Mouse (Mus musculus) midbrain, embryonic 14.5 days (tissue): ENCODE results near the gene Col6a2. TPM values are rescaled to one million over a fixed set of nuclear protein-coding genes. Genes with fewer than 3 reads are reported as not detected.

Source experiments
- ATAC-seq: fragments of 200-750 bp; cut with Nextera tagmentation; 2 replicates; pipeline ENCODE4 v1.8.0; 2017; ENCODE audit warnings: moderate number of reproducible peaks, moderate library complexity; ENCODE audit not compliant: low FRiP score, low TSS enrichment
- DNase-seq: peaks from one replicate; pipeline ENCODE4 v3.0.0-alpha.2; 2015
- H3K27ac ChIP-seq: fragments of 300-500 bp; sonication (generic); replicated peaks from 2 replicates; pipeline ENCODE4 v1.5.1; 2014; ENCODE audit warnings: mild to moderate bottlenecking, low read depth, low read length, moderate library complexity
- H3K27me3 ChIP-seq: fragments of 300-500 bp; sonication (generic); 2 replicates; pipeline ENCODE4 v1.6.1; 2014; ENCODE audit warnings: low read length, control low read depth, mixed read lengths; ENCODE audit not compliant: control insufficient read depth, insufficient read depth
- H3K36me3 ChIP-seq: fragments of 300-500 bp; sonication (generic); 2 replicates; pipeline ENCODE4 v1.6.1; 2014; ENCODE audit warnings: low read length, control low read depth; ENCODE audit not compliant: control insufficient read depth, insufficient read depth
- H3K4me1 ChIP-seq: fragments of 300-500 bp; sonication (generic); 2 replicates; pipeline ENCODE4 v1.6.1; 2014; ENCODE audit warnings: mild to moderate bottlenecking, antibody characterized with exemption, low read length, control low read depth; ENCODE audit not compliant: control insufficient read depth, insufficient read depth
- H3K4me2 ChIP-seq: fragments of 300-500 bp; sonication (generic); 2 replicates; pipeline ENCODE4 v1.6.1; 2014; ENCODE audit warnings: mild to moderate bottlenecking, low read length, moderate library complexity
- H3K4me3 ChIP-seq: fragments of 300-500 bp; sonication (generic); replicated peaks from 2 replicates; pipeline ENCODE4 v1.5.1; 2014; ENCODE audit warnings: low read depth, low read length
- H3K9ac ChIP-seq: fragments of 300-500 bp; sonication (generic); replicated peaks from 2 replicates; pipeline ENCODE4 v1.6.1; 2014; ENCODE audit warnings: mild to moderate bottlenecking, low read length, moderate library complexity
- H3K9me3 ChIP-seq: fragments of 300-500 bp; sonication (generic); 2 replicates; pipeline ENCODE4 v1.6.1; 2016; ENCODE audit warnings: low read length, control low read depth, mixed read lengths; ENCODE audit not compliant: control insufficient read depth
- WGBS: fragments of 180-500 bp; shearing (Covaris S2); extraction: QIAGEN DNeasy Blood & Tissue Kit; methylation state at CpG from one replicate; pipeline ENCODE4 v1.1.7; 2014; 5-methylcytosine and 5-hydroxymethylcytosine counted together
- polyA plus RNA-seq: library from polyadenylated mRNA; unstranded; fragments of >200 nt; fragmentation: Nextera tagmentation; extraction: Ambion mirVana; gene quantifications from 2 replicates; pipeline ENCODE4 v1.2.1, GENCODE M21; 2014

Col6a2 gene
- polyA plus RNA-seq, 1 experiment from 2014 or later: 11.4 TPM

DNA sequence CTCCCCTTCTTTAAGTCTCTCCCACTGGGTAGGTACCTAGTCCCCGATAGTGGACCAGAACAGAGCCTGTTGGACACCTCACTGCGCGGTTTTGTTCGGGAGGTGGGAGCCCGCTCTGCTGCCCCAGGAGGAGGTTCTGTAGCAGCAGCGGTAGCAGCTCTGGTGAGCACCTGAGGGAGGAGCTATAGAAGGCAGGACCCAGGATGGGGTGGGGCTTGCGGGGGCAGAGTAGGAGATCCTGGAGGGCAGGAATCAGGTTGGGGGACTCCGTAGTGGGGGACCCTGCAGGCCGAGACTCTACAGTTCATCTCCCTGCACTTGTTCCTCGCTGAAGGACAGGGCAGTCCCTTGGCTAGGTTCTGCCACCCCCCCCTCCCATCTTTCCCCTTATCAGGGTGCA lies 39.3 kb downstream of the Col6a2 start:
- Histone ChIP-seq H3K9me3 (no peaks in the 10 kb centered on the region), H3K4me3 (no peak overlapping the region), H3K27ac (no peak overlapping the region), H3K4me2 (peak overlapping the region; percentile 27), H3K27me3 (no peaks in the 10 kb centered on the region), H3K4me1 (no peaks in the 10 kb centered on the region), H3K36me3 (no peaks in the 10 kb centered on the region), H3K9ac (no peak overlapping the region)
- no peak for ATAC-seq
- no peak for DNase-seq
- WGBS: 15% methylated on average over 10 of the region's 10 CpGs

DNA sequence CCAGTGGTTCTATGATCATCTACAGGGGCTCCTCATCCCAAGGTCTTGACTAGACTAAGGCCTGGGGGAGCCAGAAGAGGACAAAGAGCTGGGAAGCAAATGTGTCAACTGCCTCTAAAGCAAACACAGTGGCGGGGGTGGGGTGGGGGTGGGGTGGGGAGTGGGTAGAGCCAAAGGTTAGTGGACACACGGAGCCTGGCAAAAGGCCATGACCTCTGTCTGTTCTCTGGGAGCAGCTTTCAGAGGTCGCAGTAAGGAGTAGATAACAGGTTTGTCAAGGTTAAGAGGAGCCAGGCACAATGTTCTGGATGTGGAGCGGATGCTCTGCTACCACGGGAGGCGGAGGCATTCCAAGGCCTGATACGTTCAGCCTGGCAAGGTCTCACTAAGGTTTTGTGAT lies 46.5 kb downstream of the Col6a2 start:
- H3K27me3 ChIP-seq: no peaks in the 10 kb centered on the region
- H3K4me2 ChIP-seq: no peak overlapping the region
- no peak for ATAC-seq

DNA sequence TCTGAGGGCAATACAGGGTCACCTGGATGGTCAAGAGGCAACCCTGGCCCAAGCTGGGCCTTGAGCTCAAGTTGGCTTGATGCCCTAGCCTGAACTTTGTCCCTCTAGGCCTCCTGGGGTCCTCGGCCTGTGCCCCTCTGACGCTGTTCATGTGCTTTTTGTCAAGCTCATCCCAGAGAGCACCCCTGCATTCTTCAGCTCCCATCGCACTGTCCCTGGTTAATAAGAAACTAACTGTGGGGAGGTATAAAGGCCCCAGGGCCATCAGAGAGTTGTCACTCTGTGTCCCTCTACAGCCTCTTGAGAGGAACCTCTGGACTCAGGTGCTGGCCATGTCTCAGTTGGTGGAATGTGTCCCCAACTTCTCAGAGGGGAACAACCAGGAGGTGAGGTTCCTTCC lies 48.1 kb downstream of the Col6a2 start, which contains the start of gene Ftcd:
Ftcd (plus strand) TSS at position 275 of the 400 bp plus-strand sequence.
- Histone ChIP-seq H3K9me3 (no peaks in the 10 kb centered on the region), H3K27ac (no peak within 1 kb of the TSS)
- no peak for ATAC-seq

More for the DNA sequence above, 46.5 kb downstream of the Col6a2 start:
- WGBS: 83% methylated on average over 7 of the region's 7 CpGs
- DNase-seq: no peak
- no peaks in the 10 kb centered on the region for H3K36me3 ChIP-seq
- no peak overlapping the region for H3K4me3 ChIP-seq
- H3K9me3 ChIP-seq: no peaks in the 10 kb centered on the region
- H3K9ac ChIP-seq: no peak overlapping the region
- no peak overlapping the region for H3K27ac ChIP-seq
- H3K4me1 ChIP-seq: no peaks in the 10 kb centered on the region

DNA sequence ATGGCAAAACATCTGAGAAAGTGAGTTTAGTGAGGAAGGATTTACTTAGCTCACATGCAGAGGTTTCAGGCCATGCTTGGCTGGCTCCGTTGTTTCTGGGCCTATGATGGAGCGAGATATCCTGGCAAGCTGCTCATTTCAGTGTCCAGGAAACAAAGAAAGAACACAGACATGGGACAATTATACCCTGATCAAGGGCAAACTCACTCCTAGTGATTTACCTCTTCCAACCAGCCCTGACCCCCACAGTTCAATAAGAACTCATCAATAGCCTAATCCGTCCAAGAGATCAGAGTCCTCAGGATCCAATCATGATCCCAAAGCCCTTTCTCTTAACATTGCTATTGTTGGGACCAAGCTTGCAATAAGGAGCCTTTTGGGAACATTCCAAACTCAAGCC lies 51.3 kb downstream of the Col6a2 start:
- Histone ChIP-seq H3K9ac (no peak overlapping the region), H3K36me3 (no peaks in the 10 kb centered on the region), H3K4me1 (no peaks in the 10 kb centered on the region), H3K4me3 (no peak overlapping the region), H3K9me3 (no peaks in the 10 kb centered on the region), H3K4me2 (no peak overlapping the region), H3K27ac (no peak overlapping the region), H3K27me3 (no peaks in the 10 kb centered on the region)
- ATAC-seq (no peak), DNase-seq (no peak)
- WGBS: 36% methylated on average over 3 of the region's 3 CpGs

More for the DNA sequence above, 48.1 kb downstream of the Col6a2 start, which contains the start of gene Ftcd:
- no peak for DNase-seq
- Histone ChIP-seq H3K4me1 (no peaks in the 10 kb centered on the region), H3K9ac (no peak within 1 kb of the TSS), H3K36me3 (no peaks in the 10 kb centered on the region), H3K27me3 (no peaks in the 10 kb centered on the region), H3K4me3 (no peak within 1 kb of the TSS), H3K4me2 (no peak within 1 kb of the TSS)
- WGBS: 89% methylated on average over 3 of the region's 3 CpGs

DNA sequence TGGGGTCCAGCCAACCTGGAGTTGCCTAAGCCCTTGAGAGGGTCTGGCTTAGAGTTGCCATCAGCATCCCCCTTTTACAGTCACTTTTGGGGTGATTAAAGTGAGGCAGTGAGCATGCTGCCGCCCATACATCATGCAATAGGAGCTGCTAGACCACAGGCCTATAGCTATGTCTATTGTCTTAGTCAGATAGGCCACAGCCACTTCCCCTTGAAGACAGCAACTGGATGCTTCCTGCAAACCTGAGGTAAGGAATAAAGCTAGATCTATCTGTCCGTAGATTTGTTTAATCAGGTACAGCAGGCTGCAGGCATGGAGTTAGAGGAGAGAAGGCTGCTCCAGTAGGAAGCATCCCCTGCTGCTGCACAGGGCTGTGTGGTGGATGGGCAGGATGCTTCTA lies 52.4 kb downstream of the Col6a2 start:
- ATAC-seq: no peak
- Histone ChIP-seq H3K4me2 (no peak overlapping the region), H3K36me3 (no peaks in the 10 kb centered on the region), H3K9ac (no peak overlapping the region), H3K4me1 (no peaks in the 10 kb centered on the region), H3K27ac (no peak overlapping the region), H3K4me3 (no peak overlapping the region), H3K9me3 (no peaks in the 10 kb centered on the region), H3K27me3 (no peaks in the 10 kb centered on the region)
- no peak for DNase-seq
- 70% methylated on average over 2 of the region's 2 CpGs for WGBS

DNA sequence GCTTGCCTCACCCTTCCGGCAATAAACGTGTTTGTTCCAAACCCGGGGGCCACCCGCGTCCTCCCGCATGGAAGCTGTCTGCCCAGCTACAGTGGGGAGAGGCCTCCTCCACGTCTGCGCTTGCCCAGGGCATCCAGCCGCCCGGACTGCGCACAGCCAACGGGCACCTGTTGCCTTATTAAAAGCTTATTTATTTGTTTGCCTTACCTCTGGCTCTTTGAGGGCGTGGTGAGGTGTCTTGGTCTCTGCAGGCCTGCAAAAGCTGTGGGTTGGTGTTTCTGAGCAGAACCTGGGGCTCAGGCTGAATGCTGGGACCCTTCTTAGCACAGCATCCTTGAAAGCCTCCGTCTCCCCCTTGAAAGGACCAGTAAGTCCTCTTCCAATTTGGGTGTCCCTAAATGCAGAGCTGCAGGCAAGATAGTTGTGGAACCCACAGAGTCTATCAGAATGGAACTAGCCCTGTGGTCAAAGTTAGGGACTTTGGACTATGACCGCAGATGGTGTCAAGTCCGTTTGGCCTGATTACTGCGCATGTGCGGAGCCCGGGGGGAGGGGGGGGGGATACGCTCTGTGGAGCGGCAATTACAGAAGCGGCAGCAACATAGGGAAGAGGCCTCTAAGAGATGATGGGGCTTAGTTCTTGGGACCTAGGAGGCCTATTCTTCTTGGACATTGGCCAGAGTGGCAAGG lies 53.3 kb downstream of the Col6a2 start:
- DNase-seq (no peak), ATAC-seq (no peak)
- no peak overlapping the region for H3K4me2 ChIP-seq
- no peaks in the 10 kb centered on the region for H3K27me3 ChIP-seq
- no peaks in the 10 kb centered on the region for H3K9me3 ChIP-seq
- H3K27ac ChIP-seq: no peak overlapping the region
- H3K4me3 ChIP-seq: no peak overlapping the region
- WGBS: 92% methylated on average over 22 of the region's 22 CpGs
- H3K36me3 ChIP-seq: no peaks in the 10 kb centered on the region
- H3K9ac ChIP-seq: no peak overlapping the region
- no peaks in the 10 kb centered on the region for H3K4me1 ChIP-seq

DNA sequence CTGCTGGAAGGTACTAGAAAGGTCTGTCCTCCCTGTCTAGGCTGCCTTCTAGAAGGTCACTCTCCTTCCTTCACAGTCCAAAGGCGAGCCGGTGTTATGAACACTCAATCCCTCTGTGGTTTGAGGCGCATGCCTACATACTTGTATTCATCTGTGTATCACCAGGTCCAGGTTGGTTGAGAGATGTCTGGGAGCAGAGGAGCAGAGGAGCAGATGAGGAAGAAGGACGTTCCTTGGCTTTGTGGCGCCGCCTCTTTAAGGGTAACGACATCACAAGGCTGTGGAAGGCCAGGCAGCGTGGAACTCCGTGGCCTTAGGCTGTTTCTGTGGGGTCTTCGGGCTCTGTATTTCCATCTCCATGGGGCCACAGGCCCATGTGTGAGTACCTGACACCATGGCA lies 61.5 kb downstream of the Col6a2 start, which contains the start of gene Spatc1l:
Spatc1l (plus strand) TSS at position 301 of the 400 bp plus-strand sequence.
- DNase-seq: no peak
- Histone ChIP-seq H3K4me3 (no peak within 1 kb of the TSS), H3K27me3 (no peaks in the 10 kb centered on the region), H3K36me3 (no peaks in the 10 kb centered on the region), H3K4me2 (no peak within 1 kb of the TSS), H3K27ac (no peak within 1 kb of the TSS), H3K4me1 (no peaks in the 10 kb centered on the region), H3K9ac (no peak within 1 kb of the TSS), H3K9me3 (no peaks in the 10 kb centered on the region)
- ATAC-seq: no peak
- 92% methylated on average over 10 of the region's 10 CpGs for WGBS

DNA sequence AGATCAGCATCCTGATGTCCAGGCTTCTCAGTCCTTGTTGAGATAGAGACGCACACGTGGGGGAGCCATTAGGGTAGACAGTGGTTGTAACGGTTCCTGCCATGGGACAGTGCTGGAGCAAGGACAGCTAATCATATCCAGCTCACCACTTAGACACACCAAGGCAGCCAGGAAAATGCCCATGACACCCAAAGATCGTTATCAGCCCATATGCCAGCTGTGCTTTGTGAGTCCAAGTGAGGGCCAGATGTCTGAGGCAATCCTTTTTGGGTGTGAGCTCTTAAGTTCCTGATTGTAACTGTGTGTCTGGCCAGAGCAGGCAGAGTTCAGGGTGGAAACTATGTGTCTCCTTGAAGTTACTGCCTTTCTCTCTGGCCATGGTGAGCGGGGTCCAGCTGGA lies 69.4 kb downstream of the Col6a2 start:
- no peak overlapping the region for H3K4me2 ChIP-seq
- no peak for ATAC-seq
- no peaks in the 10 kb centered on the region for H3K4me1 ChIP-seq
- H3K27me3 ChIP-seq: no peaks in the 10 kb centered on the region
- DNase-seq: no peak
- no peak overlapping the region for H3K9ac ChIP-seq
- peaks cover 74% of the 10 kb centered on the region for H3K36me3 ChIP-seq
- H3K4me3 ChIP-seq: no peak overlapping the region
- H3K9me3 ChIP-seq: no peaks in the 10 kb centered on the region
- WGBS: 92% methylated on average over 5 of the region's 5 CpGs
- no peak overlapping the region for H3K27ac ChIP-seq

DNA sequence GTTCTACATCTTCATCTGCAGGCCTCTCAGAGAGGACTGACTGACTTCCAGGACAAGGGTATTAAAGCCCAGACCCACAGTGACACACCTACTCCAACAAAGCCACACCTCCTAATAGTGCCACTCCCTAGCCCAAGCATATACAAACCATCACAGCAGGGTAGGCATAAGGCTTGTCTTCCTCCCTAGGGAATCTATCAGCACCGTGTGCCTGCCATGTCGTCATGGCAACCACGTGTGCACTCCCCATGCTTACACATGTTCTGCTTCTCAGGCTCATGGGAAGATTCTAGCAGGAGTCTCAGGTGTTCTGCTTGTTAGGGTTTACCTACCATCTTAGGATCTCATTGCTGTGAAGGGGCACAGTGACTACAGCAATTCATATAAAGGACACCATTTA lies 71.9 kb downstream of the Col6a2 start:
- H3K27ac ChIP-seq: no peak overlapping the region
- H3K9ac ChIP-seq: no peak overlapping the region
- DNase-seq: no peak
- ATAC-seq: no peak
- H3K36me3 ChIP-seq: peaks cover 97% of the 10 kb centered on the region
- H3K4me3 ChIP-seq: no peak overlapping the region
- no peak overlapping the region for H3K4me2 ChIP-seq
- H3K9me3 ChIP-seq: no peaks in the 10 kb centered on the region
- H3K27me3 ChIP-seq: no peaks in the 10 kb centered on the region
- WGBS: 76% methylated on average over 3 of the region's 3 CpGs
- H3K4me1 ChIP-seq: no peaks in the 10 kb centered on the region
